Mouse (Mus musculus) olfactory bulb, adult 2 months (tissue): Measurements from ENCODE around the gene Eef2k.

Source experiments
- CTCF ChIP-seq: fragments of 200-500 bp; IDR thresholded peaks from 2 replicates; pipeline ENCODE4 v1.5.1; 2012; ENCODE audit warnings: low read depth, mild to moderate bottlenecking, low read length, moderate library complexity; ENCODE audit not compliant: insufficient read depth
- POLR2A ChIP-seq: fragments of 200-500 bp; IDR thresholded peaks from 2 replicates; pipeline ENCODE4 v1.6.1; 2012; ENCODE audit warnings: mild to moderate bottlenecking, low read depth, low read length, moderate library complexity; ENCODE audit not compliant: insufficient read depth

- no peak for TF ChIP-seq CTCF
- TF ChIP-seq POLR2A = no peak
These were observed 24.1 kb downstream of the Eef2k start for GRCm38 (mm10) chr7:120866684-120867083.
